Mouse (Mus musculus) ZHBTc4 (cell line): ENCODE measurements around the gene Gtf2h1.
A peak's percentile ranks its signal among the peaks of the same experiment; 100 is the strongest.

Source experiments
- DNase-seq: peaks from one replicate; pipeline ENCODE4 v3.0.0-alpha.2; 2011; ENCODE audit warnings: low read depth, low spot score

Gene Gtf2h1

DNA sequence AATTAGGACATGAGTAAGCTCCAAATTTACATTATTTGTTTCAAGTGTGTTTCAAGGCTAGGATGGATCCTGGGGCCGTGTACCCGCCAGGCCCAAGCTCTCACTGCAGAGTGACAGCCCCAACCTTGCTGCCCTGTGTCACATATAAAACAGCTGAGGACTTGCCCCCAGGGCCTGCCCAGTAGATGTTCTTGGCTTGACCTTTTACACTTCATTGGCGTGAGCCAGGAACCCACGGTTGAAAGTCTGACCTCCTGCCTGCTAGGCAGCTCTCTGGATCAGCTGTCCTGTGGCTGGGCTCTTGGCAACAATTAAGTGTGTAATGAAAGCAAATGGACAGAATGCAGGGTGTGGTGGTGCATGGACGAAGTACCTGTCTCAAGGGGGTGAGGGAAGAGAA is 53.4 kb downstream of the Gtf2h1 start:
- DNase-seq, result no peak

DNA sequence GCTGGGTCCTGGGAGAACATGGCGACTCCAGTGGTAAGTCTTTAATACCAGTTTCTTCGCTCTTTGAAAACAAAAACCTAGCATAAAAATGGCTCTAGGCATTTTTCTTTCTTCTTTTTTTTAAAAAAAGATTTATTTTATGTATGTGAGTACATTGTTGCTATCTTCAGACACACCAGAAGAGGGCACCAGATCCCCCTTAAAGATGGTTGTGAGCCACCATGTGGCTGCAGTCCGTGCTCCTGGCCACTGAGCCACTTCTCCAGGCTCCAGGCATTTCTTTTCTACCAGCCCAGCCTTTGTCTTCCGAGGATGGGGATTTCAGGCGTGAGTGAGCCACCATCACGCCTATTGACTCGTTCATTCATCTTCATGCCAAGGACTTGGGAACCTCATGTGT is 55.1 kb downstream of the Gtf2h1 start:
- no peak for DNase-seq

DNA sequence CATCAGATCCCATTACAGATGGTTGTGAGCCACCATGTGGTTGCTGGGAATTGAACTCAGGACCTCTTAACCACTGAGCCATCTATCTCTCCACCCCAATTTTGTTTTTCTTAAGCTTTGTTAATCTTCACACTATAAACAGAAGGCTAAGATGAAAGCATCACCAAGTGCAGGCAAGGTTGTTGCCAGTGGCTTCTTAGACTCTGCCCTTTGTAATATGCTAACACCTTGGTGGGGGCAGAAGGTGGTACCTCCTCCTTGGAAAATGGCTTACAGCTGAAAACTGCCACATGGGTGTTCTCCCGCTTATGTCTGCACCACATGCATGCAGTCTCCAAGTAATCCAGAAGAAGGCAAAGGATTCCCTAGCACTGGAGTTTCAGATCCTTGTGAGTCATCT is 56.8 kb downstream of the Gtf2h1 start:
- no peak for DNase-seq

DNA sequence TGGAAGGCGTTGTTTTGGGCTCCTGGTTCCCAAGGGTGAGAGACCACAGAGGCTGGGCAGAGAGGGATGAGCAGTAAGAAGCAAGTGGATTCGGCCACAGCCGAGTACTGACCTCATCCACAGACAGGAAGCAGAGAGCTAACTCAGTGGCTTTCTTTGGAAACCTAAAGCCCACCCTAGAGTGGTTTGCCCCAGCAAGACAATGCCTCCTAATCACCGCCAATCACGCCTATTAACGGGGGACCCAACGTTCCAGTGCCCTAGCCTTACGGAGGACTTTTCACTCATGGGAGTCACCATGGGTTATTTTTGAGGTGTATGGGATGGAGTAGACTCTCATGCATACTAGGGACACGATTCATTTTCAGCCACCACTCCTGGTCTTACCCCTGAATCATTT is 57.5 kb downstream of the Gtf2h1 start:
- peak; percentile 63 for DNase-seq

DNA sequence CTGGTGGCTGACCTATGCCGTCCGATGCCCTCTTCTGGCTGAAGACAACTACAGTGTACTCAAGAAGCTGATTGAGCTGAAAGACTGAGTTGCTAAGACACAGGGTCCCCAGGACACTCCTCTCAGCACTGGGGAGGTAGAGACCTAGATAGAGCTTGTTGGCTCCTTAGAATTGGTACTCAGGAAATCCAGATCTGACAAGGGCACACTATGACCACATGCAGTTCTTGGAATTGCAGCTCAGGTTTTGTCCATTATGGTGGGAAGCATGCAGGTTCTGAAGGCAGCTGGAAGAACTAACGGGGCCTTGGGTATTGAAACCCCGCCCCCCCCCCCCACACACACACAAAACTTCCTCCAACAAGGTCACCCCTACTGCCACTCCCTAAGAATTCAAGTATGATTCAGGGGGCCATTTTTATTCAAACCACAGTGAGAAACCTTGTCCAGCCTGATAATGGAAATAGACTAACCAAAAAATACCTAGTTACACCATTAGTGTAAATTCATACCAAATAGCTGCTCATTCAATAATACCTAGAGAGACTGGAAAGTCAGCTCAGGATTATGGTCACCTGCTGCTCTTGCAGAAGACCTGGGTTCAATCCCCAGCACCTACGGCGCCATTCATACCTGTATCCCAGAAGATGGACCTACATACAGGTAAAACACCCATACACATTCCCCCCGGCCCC is 60.1 kb downstream of the Gtf2h1 start:
- peak; percentile 43 for DNase-seq

DNA sequence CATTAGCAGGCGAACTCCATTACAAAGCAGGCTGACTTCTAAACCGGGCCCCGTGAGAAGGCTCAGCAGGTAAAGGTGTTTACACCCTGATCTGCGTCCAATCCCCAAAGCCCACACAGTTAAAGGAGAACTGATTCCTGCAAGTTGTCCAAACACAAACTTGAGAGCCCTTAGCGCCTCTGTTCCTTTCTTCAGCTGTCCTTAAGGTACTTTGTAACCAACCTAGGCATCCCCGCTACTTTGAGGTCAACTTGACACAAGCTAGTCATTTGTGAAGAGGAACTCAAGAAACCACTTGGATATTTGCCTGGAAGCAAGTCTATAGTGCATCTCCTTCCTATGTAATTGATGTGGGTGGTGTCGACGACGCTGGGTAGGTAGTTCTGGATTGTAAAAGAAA is 61.5 kb downstream of the Gtf2h1 start:
- DNase-seq, result no peak

DNA sequence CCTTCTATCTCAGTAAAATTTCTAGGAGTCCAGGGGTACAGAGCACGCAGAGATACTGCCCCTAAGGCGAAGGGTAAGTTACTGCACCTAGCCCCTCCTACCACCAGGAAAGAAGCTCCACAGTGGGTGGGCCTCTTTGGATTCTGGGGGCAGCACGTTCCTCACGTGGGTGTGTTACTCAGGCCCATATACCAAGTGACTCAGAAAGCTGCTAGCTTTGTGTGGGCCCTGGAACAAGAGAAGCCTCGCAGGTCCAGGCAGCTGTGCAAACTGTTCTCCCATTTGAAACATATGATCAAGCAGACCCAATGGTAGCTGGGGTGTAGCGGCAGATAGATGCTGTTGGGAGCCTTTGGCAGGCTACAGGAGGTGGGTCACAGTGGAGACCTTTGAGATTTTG is 63.1 kb downstream of the Gtf2h1 start:
- DNase-seq, result no peak

DNA sequence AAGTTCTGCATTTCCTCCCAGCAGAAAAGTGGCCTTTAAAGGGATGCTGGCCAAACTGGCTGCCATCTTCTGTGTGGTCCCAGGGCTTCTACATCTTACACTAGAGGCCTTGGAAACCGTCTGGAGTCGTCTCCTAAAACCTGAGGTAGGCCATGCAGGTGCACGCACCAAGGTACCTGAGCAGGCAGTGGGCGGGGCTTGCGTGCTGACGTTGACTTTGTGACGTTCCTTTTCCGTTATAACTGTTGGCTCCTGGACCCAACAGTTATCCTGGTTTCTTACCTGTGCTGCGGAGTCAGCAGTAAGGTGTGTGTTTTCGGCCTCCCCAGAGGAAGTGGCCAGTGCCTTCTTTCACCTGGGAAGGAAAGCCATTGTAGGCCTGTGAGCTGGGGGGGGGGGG is 65.1 kb downstream of the Gtf2h1 start, which contains the start of gene Ldhc:
TSS of gene Ldhc (plus strand) at position 208 of the 400 bp plus-strand sequence.
- peak; percentile 39 for DNase-seq

DNA sequence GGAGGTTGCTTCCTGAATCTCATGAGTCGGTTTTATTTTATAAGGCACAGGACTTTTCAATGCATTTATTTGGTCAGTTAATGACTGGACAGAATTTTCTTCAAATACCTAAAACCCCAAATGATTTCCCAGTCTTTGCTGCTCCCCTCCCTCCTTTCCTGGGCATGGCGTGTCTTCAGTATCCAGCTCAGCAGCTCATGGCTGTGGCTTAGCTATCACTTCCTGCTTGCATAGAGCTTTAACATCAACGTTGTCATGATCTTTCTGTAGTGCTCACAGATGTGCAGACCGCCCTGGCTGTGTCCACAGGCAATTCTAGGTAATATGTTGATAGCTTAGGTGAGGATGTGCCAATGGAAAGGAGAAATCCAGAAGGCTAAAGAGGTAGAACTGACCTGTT is 76.1 kb downstream of the Gtf2h1 start:
- DNase-seq, result no peak
